Mouse (Mus musculus): ENCODE results near the gene Plod1. TPM values are rescaled to one million over a fixed set of nuclear protein-coding genes. Genes with fewer than 3 reads are reported as not detected.

The Plod1 gene
- polyA plus RNA-seq, 1 experiment = 28.9 TPM

DNA sequence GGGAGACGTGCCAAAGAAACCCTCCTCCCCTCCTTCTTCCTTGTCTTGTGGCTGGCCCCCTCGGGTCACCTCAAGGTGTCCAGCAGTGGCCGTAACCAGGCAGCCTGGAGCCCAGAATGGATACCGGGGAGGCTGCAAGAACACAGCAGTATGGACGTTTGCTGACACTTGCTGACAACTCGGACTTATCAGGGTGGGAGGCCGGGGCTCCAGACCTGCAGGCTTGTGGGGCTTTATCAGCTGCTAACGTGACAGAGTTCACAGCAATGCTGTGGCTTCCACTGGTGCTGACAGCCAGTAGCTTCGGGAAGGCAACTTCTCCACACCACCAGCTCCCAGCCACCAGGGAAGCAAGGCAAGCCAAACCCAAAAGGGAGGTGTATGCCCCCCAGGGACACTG lies 32.8 kb upstream of the Plod1 start:
- Histone ChIP-seq H3K27me3 (ENCODE audit: control insufficient read depth, insufficient read depth, low read length) (no peaks in the 10 kb centered on the region), H3K4me1 (replicated peaks; ENCODE audit: control insufficient read depth, insufficient read depth, low read length) (no peaks in the 10 kb centered on the region), H3K27ac (ENCODE audit: control insufficient read depth, insufficient read depth, low read length) (no peak overlapping the region), H3K4me3 (ENCODE audit: control insufficient read depth, insufficient read depth, low read length) (no peak overlapping the region), H3K36me3 (ENCODE audit: control insufficient read depth, insufficient read depth, low read length) (no peaks in the 10 kb centered on the region)
- DNase-seq = no peak
- TF ChIP-seq POLR2A (IDR thresholded peaks at IDR 0.05; ENCODE audit: control insufficient read depth, extremely low read depth, insufficient read depth, low read length, poor library complexity) (no peak), CTCF (IDR thresholded peaks at IDR 0.05; ENCODE audit: borderline replicate concordance, control insufficient read depth, extremely low read depth, insufficient read depth, low read length, poor library complexity) (no peak)
- WGBS = 57% methylated on average over 9 of the region's 9 CpGs

DNA sequence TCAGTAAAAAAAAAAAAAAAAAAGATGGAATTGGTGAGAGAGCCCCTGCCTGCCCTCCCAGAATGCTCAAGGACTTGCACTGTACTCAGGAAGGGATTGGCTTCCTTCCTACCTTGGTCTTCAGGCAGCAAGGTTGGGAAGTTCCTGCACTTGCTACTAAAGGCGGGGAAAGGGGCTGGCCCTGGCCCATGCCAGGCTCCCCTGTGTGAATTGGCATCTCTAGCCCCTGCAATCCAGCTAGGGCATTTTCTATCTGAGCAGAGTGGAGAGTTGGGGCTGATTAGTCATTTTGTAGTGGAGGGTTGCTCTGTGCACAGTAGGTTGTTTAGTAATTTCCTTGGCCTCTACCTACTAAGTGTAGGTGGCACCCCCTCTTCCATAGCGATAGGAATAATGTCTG lies 32.2 kb upstream of the Plod1 start:
- 85% methylated on average over 2 of the region's 2 CpGs for WGBS
- DNase-seq = no peak
- H3K4me1 ChIP-seq (replicated peaks; ENCODE audit: control insufficient read depth, insufficient read depth, low read length) = no peaks in the 10 kb centered on the region
- no peak overlapping the region for H3K4me3 ChIP-seq (ENCODE audit: control insufficient read depth, insufficient read depth, low read length)
- no peaks in the 10 kb centered on the region for H3K36me3 ChIP-seq (ENCODE audit: control insufficient read depth, insufficient read depth, low read length)
- no peaks in the 10 kb centered on the region for H3K27me3 ChIP-seq (ENCODE audit: control insufficient read depth, insufficient read depth, low read length)
- H3K27ac ChIP-seq (ENCODE audit: control insufficient read depth, insufficient read depth, low read length) = no peak overlapping the region
- TF ChIP-seq POLR2A (IDR thresholded peaks at IDR 0.05; ENCODE audit: control insufficient read depth, extremely low read depth, insufficient read depth, low read length, poor library complexity) = no peak
- no peak for TF ChIP-seq CTCF (IDR thresholded peaks at IDR 0.05; ENCODE audit: borderline replicate concordance, control insufficient read depth, extremely low read depth, insufficient read depth, low read length, poor library complexity)

DNA sequence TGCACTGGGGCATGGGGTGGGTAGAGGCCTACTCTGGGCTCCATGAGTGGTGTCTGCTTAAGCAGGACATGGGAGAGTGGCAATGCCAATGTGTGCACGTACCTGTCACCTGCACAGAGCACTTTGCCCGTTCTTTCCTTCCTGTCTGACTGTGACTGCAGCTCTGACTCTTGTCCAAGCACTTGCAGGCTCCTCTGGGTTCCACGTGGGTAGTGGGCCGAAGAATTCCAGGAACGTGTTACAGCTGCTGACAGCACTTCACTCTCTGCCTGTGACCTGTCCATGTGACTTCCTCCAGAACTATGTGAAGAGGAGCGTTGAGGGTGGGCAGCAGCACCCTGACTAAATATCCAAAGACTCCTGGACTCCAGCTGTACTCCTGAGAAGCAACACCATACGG lies 29.1 kb upstream of the Plod1 start:
- TF ChIP-seq POLR2A (IDR thresholded peaks at IDR 0.05; ENCODE audit: control insufficient read depth, extremely low read depth, insufficient read depth, low read length, poor library complexity) (no peak), CTCF (IDR thresholded peaks at IDR 0.05; ENCODE audit: borderline replicate concordance, control insufficient read depth, extremely low read depth, insufficient read depth, low read length, poor library complexity) (no peak)
- Histone ChIP-seq H3K36me3 (ENCODE audit: control insufficient read depth, insufficient read depth, low read length) (no peaks in the 10 kb centered on the region), H3K4me1 (replicated peaks; ENCODE audit: control insufficient read depth, insufficient read depth, low read length) (no peaks in the 10 kb centered on the region), H3K27ac (ENCODE audit: control insufficient read depth, insufficient read depth, low read length) (no peak overlapping the region), H3K4me3 (ENCODE audit: control insufficient read depth, insufficient read depth, low read length) (no peak overlapping the region), H3K27me3 (ENCODE audit: control insufficient read depth, insufficient read depth, low read length) (no peaks in the 10 kb centered on the region; the same call in 1 of the 2 replicates)
- WGBS = 70% methylated on average over 7 of the region's 7 CpGs
- no peak for DNase-seq

DNA sequence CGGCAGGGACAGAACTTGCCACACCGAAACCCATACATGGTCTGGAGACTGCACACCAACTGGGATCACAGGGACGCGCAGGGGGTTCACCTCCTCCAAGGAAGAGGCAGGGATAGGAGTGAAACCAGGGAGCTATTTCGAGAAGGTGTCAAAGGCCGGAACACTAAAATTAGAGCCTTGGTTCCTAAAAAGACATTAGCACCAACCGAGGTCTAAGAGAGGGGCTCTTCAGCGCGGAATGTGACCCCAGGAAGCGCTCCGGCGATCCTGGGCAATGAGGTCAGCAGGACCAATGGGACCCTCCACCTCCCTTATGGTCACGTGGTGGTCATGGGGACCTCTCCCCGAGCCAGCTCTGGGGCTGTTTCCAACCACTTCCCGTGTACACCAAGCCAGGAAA lies 27.1 kb upstream of the Plod1 start:
- 91% methylated on average over 15 of the region's 15 CpGs for WGBS
- Histone ChIP-seq H3K27ac (ENCODE audit: control insufficient read depth, insufficient read depth, low read length) (no peak overlapping the region), H3K36me3 (ENCODE audit: control insufficient read depth, insufficient read depth, low read length) (no peaks in the 10 kb centered on the region), H3K27me3 (ENCODE audit: control insufficient read depth, insufficient read depth, low read length) (no peaks in the 10 kb centered on the region; the same call in 1 of the 2 replicates), H3K4me3 (ENCODE audit: control insufficient read depth, insufficient read depth, low read length) (no peak overlapping the region), H3K4me1 (replicated peaks; ENCODE audit: control insufficient read depth, insufficient read depth, low read length) (no peaks in the 10 kb centered on the region)
- no peak for TF ChIP-seq POLR2A (IDR thresholded peaks at IDR 0.05; ENCODE audit: control insufficient read depth, extremely low read depth, insufficient read depth, low read length, poor library complexity)
- no peak for TF ChIP-seq CTCF (IDR thresholded peaks at IDR 0.05; ENCODE audit: borderline replicate concordance, control insufficient read depth, extremely low read depth, insufficient read depth, low read length, poor library complexity)
- no peak for DNase-seq

DNA sequence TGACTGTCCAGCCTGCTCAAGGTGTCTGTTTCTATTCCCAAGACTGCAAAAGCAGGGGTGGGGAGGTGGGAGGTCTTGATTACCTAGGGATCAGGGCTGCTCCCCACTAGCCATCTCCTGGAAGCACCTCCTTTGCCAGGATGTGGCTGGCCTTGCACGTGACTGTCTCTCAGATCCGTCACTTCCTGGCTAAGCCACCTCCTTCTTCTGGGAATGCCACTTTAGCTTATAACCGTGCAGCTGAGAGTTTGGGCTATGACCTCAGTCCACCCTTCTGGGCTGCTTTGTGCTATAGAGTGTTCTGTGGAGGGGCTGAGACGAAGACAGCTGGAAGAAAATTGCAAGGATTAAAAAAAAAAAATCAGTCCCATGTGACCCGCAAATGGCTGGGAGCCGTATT lies 26.2 kb upstream of the Plod1 start:
- 59% methylated on average over 6 of the region's 6 CpGs for WGBS
- DNase-seq = no peak
- H3K4me3 ChIP-seq (ENCODE audit: control insufficient read depth, insufficient read depth, low read length) = no peak overlapping the region
- no peaks in the 10 kb centered on the region; the same call in 1 of the 2 replicates for H3K27me3 ChIP-seq (ENCODE audit: control insufficient read depth, insufficient read depth, low read length)
- no peak overlapping the region for H3K27ac ChIP-seq (ENCODE audit: control insufficient read depth, insufficient read depth, low read length)
- H3K4me1 ChIP-seq (replicated peaks; ENCODE audit: control insufficient read depth, insufficient read depth, low read length) = no peaks in the 10 kb centered on the region
- TF ChIP-seq POLR2A (IDR thresholded peaks at IDR 0.05; ENCODE audit: control insufficient read depth, extremely low read depth, insufficient read depth, low read length, poor library complexity) (no peak), CTCF (IDR thresholded peaks at IDR 0.05; ENCODE audit: borderline replicate concordance, control insufficient read depth, extremely low read depth, insufficient read depth, low read length, poor library complexity) (no peak)
- no peaks in the 10 kb centered on the region for H3K36me3 ChIP-seq (ENCODE audit: control insufficient read depth, insufficient read depth, low read length)

DNA sequence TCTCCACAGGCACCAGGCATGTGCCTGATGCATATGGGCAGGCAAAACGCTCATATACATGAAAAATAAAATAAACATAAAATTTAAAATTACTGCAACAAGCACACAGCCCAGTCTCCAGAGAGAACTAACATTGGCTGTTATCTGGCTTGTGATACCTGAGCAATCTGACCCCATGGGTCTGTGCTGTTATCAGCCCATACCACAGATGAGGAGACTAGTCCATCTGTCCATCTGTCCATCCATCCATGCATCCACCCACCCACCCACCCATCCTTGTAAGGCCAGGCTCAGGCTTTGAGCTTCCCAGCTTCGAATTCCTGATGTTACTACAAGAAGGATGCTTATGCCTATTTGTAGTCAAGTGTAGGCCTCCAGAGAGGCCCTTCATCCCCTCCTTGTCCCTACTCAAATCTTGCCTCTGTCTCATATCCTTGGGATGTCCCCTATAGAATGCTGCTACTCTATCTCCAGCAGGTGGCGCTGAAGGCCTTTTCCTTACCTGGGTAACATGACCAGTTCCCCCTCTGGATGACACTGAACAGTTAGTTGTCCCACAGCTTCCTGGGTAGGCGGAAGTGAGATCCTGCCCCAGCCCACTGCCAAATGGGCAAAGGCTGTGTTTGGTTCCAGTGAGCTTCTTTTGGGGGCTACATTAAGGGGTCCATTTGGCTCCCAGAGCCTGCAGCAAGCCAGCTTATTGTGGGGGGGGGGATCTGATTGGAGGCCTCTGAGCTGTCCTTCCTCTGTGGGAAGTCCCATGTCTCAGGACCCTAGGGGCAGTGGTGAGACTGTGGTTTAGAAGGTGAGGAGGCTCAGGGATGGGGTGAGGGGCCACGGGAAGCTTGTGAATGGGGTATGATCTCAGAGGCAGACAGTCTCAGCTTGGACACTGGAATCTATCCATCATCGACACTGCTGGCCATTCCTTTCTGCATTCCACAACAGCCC lies 23.6 kb upstream of the Plod1 start:
- Histone ChIP-seq H3K4me1 (replicated peaks; ENCODE audit: control insufficient read depth, insufficient read depth, low read length) (no peaks in the 10 kb centered on the region), H3K27me3 (ENCODE audit: control insufficient read depth, insufficient read depth, low read length) (no peaks in the 10 kb centered on the region; the same call in 1 of the 2 replicates), H3K27ac (ENCODE audit: control insufficient read depth, insufficient read depth, low read length) (no peak overlapping the region), H3K36me3 (ENCODE audit: control insufficient read depth, insufficient read depth, low read length) (no peaks in the 10 kb centered on the region), H3K4me3 (ENCODE audit: control insufficient read depth, insufficient read depth, low read length) (no peak overlapping the region)
- TF ChIP-seq CTCF (IDR thresholded peaks at IDR 0.05; ENCODE audit: borderline replicate concordance, control insufficient read depth, extremely low read depth, insufficient read depth, low read length, poor library complexity) (peak; percentile 43; the same call in 1 of the 2 replicates), POLR2A (IDR thresholded peaks at IDR 0.05; ENCODE audit: control insufficient read depth, extremely low read depth, insufficient read depth, low read length, poor library complexity) (no peak)
- DNase-seq = peak; percentile 67
- WGBS = 41% methylated on average over 6 of the region's 6 CpGs
